Mouse (Mus musculus) embryonic fibroblast, embryonic 13.5 days (primary cell): ENCODE measurements at regions not wholly inside any gene's neighbourhood (a gene's known extent, or its start where the extent isn't known, plus 50 kb on each side); places are given as distances from the start of the nearest gene placed in this dataset.

Source experiments
- H3K27ac ChIP-seq: 2 replicates; pipeline ENCODE4 v1.5.1; 2012; ENCODE audit warnings: low read length, control low read depth, inconsistent platforms; ENCODE audit not compliant: insufficient read depth
- H3K4me1 ChIP-seq: 2 replicates; pipeline ENCODE4 v1.6.1; 2011; ENCODE audit warnings: low read length; ENCODE audit not compliant: control insufficient read depth, insufficient read depth
- H3K4me3 ChIP-seq: 2 replicates; pipeline ENCODE4 v1.5.1; 2011; ENCODE audit warnings: mild to moderate bottlenecking, control low read depth, low read length; ENCODE audit not compliant: insufficient read depth
- CTCF ChIP-seq: IDR thresholded peaks from 2 replicates; pipeline ENCODE4 v1.5.1; 2011; ENCODE audit warnings: mild to moderate bottlenecking, control low read depth, low read length, moderate library complexity, borderline replicate concordance; ENCODE audit not compliant: insufficient read depth
- POLR2A ChIP-seq: IDR thresholded peaks from 2 replicates; pipeline ENCODE4 v1.6.1; 2011; ENCODE audit warnings: low read depth, mild to moderate bottlenecking, control low read depth, low read length, moderate library complexity

GRCm38 (mm10) chr9:49905703-49906102, 107.0 kb upstream of the Ncam1 start:
- Histone ChIP-seq H3K27ac (no peak overlapping the region), H3K4me1 (no peaks in the 10 kb centered on the region), H3K4me3 (no peak overlapping the region)
- TF ChIP-seq POLR2A: no peak

GRCm38 (mm10) chr9:49898947-49899346, 100.2 kb upstream of the Ncam1 start:
- Histone ChIP-seq H3K4me3 (no peak overlapping the region), H3K4me1 (no peaks in the 10 kb centered on the region), H3K27ac (peak overlapping the region; percentile 23; the same call in 1 of the 2 replicates)
- TF ChIP-seq CTCF: no peak
- no peak for TF ChIP-seq POLR2A

- no peaks in the 10 kb centered on the region; the same call in 1 of the 2 replicates for H3K4me1 ChIP-seq
- TF ChIP-seq CTCF: no peak
- no peak for TF ChIP-seq POLR2A
- no peak overlapping the region for H3K4me3 ChIP-seq
- H3K27ac ChIP-seq: no peak overlapping the region
These were observed 86.0 kb upstream of the Ncam1 start for GRCm38 (mm10) chr9:49884516-49885343.

GRCm38 (mm10) chr9:49879361-49880128, 80.8 kb upstream of the Ncam1 start:
- Histone ChIP-seq H3K4me1 (peaks cover 8% of the 10 kb centered on the region), H3K27ac (no peak overlapping the region), H3K4me3 (no peak overlapping the region)
- TF ChIP-seq CTCF: no peak
- no peak for TF ChIP-seq POLR2A

- TF ChIP-seq POLR2A: no peak
- no peak for TF ChIP-seq CTCF
- Histone ChIP-seq H3K4me3 (no peak overlapping the region), H3K27ac (no peak overlapping the region), H3K4me1 (peaks cover 11% of the 10 kb centered on the region)
These were observed 76.2 kb upstream of the Ncam1 start for GRCm38 (mm10) chr9:49874881-49875280.

GRCm38 (mm10) chr9:49873550-49873949, 74.8 kb upstream of the Ncam1 start:
- H3K4me3 ChIP-seq: no peak overlapping the region
- no peak for TF ChIP-seq CTCF
- no peak for TF ChIP-seq POLR2A
- no peak overlapping the region for H3K27ac ChIP-seq
- peaks cover 11% of the 10 kb centered on the region for H3K4me1 ChIP-seq

- Histone ChIP-seq H3K4me3 (no peak overlapping the region), H3K27ac (no peak overlapping the region), H3K4me1 (no peaks in the 10 kb centered on the region)
- TF ChIP-seq CTCF (no peak), POLR2A (no peak)
These were observed 52.8 kb upstream of the Ncam1 start for GRCm38 (mm10) chr9:49851522-49851921.

- Histone ChIP-seq H3K4me3 (no peak overlapping the region), H3K4me1 (no peaks in the 10 kb centered on the region), H3K27ac (no peak overlapping the region)
- TF ChIP-seq CTCF (no peak), POLR2A (no peak)
These were observed 50.7 kb upstream of the Ncam1 start for GRCm38 (mm10) chr9:49849442-49849841.

GRCm38 (mm10) chr9:49848943-49849342, 50.2 kb upstream of the Ncam1 start:
- H3K27ac ChIP-seq: no peak overlapping the region

More at GRCm38 (mm10) chr9:49848943-49849342, 50.2 kb upstream of the Ncam1 start:
- H3K4me1 ChIP-seq: no peaks in the 10 kb centered on the region
- no peak overlapping the region for H3K4me3 ChIP-seq
- TF ChIP-seq POLR2A (no peak), CTCF (no peak)
